Mouse (Mus musculus): ENCODE measurements around the gene Foxc2.

Foxc2 gene

GRCm38 (mm10) chr8:121115948-121116347 lies at the start of gene Foxc2:
Gene Foxc2, plus strand, starts transcription at chr8:121116171.
- no peak for DNase-seq (ENCODE audit: extremely low read depth, low read depth, low spot score)

- no peak for DNase-seq (ENCODE audit: extremely low read depth, low read depth, low spot score)
Observed at GRCm38 (mm10) chr8:121071454-121071853, 44.5 kb upstream of the Foxc2 start.

GRCm38 (mm10) chr8:121072406-121073130 lies 43.4 kb upstream of the Foxc2 start:
- no peak for DNase-seq (ENCODE audit: extremely low read depth, low read depth, low spot score)

GRCm38 (mm10) chr8:121073174-121074107 lies 42.5 kb upstream of the Foxc2 start:
- DNase-seq (ENCODE audit: extremely low read depth, low read depth, low spot score): no peak

GRCm38 (mm10) chr8:121074108-121074847 lies 41.7 kb upstream of the Foxc2 start:
- no peak for DNase-seq (ENCODE audit: extremely low read depth, low read depth, low spot score)

- no peak for DNase-seq (ENCODE audit: extremely low read depth, low read depth, low spot score)
Observed at GRCm38 (mm10) chr8:121074848-121075145, 41.2 kb upstream of the Foxc2 start.

DNA sequence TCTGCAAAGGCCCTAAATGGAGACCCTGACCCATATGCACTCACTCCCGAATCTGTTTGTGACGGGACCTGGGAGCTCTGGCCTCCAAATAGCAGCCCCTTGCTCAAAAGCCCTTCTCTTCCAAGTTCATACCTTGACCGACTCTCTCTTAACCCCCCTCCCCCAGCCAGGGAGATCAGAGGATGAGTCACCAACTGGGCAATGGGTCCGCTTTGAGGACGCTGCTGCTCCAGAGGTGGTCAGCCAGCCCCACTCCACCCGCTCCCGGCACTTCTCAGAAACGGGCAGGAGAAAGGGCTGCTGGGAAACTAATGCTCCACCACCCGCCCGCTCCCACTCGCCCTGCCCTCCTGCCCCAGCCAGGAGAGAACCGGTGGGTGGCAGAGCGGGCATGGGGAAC lies 40.0 kb upstream of the Foxc2 start:
- no peak for DNase-seq (ENCODE audit: extremely low read depth, low read depth, low spot score)

- no peak for DNase-seq (ENCODE audit: extremely low read depth, low read depth, low spot score)
Observed at GRCm38 (mm10) chr8:121076555-121076954, 39.4 kb upstream of the Foxc2 start.

DNA sequence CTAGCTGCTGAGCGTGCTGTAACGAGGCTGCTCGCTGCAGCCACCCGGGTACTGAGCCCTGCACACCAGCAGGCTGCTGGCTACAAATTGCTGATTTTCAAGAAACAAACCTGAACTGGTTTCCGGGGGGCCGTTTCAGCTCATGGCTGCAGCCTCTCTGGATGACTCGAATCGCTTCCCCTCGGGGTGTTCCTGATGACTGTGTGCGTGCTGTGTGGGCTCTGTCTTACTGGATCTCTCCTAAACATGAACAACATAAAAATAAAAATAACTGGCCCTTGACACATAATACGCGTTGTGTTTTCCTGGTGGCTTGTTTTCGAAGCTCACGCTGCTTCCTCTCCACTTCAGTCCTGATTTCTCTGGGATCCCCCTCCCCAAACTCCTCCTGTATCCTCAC lies 37.2 kb upstream of the Foxc2 start:
- DNase-seq (ENCODE audit: extremely low read depth, low read depth, low spot score): no peak

DNA sequence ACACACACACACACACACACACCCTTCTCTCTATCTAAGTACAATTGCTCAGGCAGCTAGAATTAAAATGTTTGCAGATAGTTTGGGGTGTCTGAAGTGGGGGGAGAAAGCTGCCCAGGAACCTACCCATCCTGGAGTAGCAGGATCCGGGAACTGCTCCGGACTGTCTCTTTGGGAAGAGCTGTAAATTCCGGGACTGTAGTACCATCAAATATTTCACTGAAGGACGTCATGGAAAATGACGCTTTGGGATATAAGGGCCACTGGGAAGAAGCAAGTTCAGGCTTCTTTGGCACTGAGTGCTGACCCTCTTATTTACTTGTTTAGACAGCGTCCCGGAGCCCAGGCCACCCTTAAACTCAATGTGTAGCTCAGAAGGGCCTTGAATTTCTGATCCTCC lies 36.8 kb upstream of the Foxc2 start:
- DNase-seq (ENCODE audit: extremely low read depth, low read depth, low spot score): no peak

- DNase-seq (ENCODE audit: extremely low read depth, low read depth, low spot score): no peak
Observed at GRCm38 (mm10) chr8:121079944-121080343, 36.0 kb upstream of the Foxc2 start.

GRCm38 (mm10) chr8:121080361-121081090 lies 35.4 kb upstream of the Foxc2 start:
- no peak for DNase-seq (ENCODE audit: extremely low read depth, low read depth, low spot score)

DNA sequence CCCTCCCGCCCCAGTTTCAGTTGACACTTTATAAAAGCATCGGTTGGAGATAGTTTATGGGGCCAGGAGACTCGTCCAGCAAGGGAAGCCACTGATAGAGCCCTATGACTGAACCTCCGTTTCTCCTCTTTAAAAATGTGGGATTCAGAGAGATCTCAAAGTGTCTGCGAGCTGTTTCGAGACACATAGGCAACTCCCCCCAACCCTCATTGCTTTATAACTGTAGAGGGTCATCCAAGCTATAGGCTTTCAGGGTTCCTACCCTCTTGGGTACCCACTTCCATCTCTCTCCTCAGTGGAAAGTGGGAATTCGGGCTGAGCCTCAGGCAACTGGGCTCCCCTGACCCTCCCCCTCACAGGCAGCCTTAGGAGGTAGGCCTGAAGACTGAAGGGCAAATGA lies 34.6 kb upstream of the Foxc2 start:
- DNase-seq (ENCODE audit: extremely low read depth, low read depth, low spot score): no peak

- no peak for DNase-seq (ENCODE audit: extremely low read depth, low read depth, low spot score)
Observed at GRCm38 (mm10) chr8:121082218-121083092, 33.5 kb upstream of the Foxc2 start.

GRCm38 (mm10) chr8:121083093-121083935 lies 32.7 kb upstream of the Foxc2 start:
- DNase-seq (ENCODE audit: extremely low read depth, low read depth, low spot score): no peak

GRCm38 (mm10) chr8:121083936-121084209 lies 32.1 kb upstream of the Foxc2 start:
- DNase-seq (ENCODE audit: extremely low read depth, low read depth, low spot score): no peak

- no peak for DNase-seq (ENCODE audit: extremely low read depth, low read depth, low spot score)
Observed at GRCm38 (mm10) chr8:121084210-121084951, 31.6 kb upstream of the Foxc2 start, which contains the start of gene Foxf1. Gene Foxf1, plus strand, starts transcription at chr8:121084386.

DNA sequence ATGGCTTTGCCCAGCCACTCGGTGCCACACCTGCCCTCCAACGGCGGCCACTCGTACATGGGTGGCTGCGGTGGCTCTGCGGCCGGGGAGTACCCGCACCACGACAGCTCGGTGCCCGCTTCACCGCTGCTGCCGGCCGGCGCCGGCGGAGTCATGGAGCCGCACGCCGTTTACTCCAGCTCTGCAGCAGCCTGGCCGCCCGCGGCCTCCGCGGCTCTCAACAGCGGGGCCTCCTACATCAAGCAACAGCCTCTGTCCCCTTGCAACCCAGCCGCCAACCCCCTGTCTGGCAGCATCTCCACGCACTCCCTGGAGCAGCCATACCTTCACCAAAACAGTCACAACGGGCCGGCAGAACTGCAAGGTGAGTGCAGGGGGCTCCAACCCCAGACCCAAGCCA lies 31.0 kb upstream of the Foxc2 start:
- DNase-seq (ENCODE audit: extremely low read depth, low read depth, low spot score): no peak

- no peak for DNase-seq (ENCODE audit: extremely low read depth, low read depth, low spot score)
Observed at GRCm38 (mm10) chr8:121085561-121085960, 30.4 kb upstream of the Foxc2 start.
